Mouse (Mus musculus) small intestine, adult 2 months (tissue): Measurements from ENCODE around the gene Ier2. TPM values are rescaled to one million over a fixed set of nuclear protein-coding genes. Genes with fewer than 3 reads are reported as not detected.

ENCODE experiments used
- H3K27ac ChIP-seq: fragments of 200-500 bp; 2 replicates; pipeline ENCODE4 v1.5.1; 2012; ENCODE audit warnings: low read depth, low read length, control low read depth, inconsistent platforms; ENCODE audit not compliant: insufficient read depth
- H3K27me3 ChIP-seq: fragments of 200-500 bp; 2 replicates; pipeline ENCODE4 v1.6.1; 2012; ENCODE audit warnings: mild to moderate bottlenecking, moderate library complexity, low read length, inconsistent platforms; ENCODE audit not compliant: control insufficient read depth, insufficient read depth
- H3K36me3 ChIP-seq: fragments of 200-500 bp; 2 replicates; pipeline ENCODE4 v1.6.1; 2012; ENCODE audit warnings: mild to moderate bottlenecking, low read length, control low read depth, inconsistent platforms; ENCODE audit not compliant: control insufficient read depth, insufficient read depth
- H3K4me1 ChIP-seq: fragments of 200-500 bp; 2 replicates; pipeline ENCODE4 v1.6.1; 2012; ENCODE audit warnings: low read length, inconsistent platforms, mixed read lengths; ENCODE audit not compliant: control insufficient read depth, insufficient read depth, insufficient read length
- H3K4me3 ChIP-seq: fragments of 200-500 bp; 2 replicates; pipeline ENCODE4 v1.5.1; 2012; ENCODE audit warnings: low read depth, mild to moderate bottlenecking, control low read depth, inconsistent platforms, low read length, moderate library complexity
- CTCF ChIP-seq: fragments of 200-500 bp; IDR thresholded peaks from 2 replicates; pipeline ENCODE4 v1.5.1; 2012; ENCODE audit warnings: low read depth, mild to moderate bottlenecking, control low read depth, inconsistent platforms, low read length, moderate library complexity, mixed read lengths; ENCODE audit not compliant: insufficient replicate concordance, insufficient read length; ENCODE audit errors: extremely low read depth
- POLR2A ChIP-seq: fragments of 200-500 bp; IDR thresholded peaks from 2 replicates; pipeline ENCODE4 v1.6.1; 2012; ENCODE audit warnings: low read depth, mild to moderate bottlenecking, control low read depth, inconsistent platforms, low read length, moderate library complexity
- WGBS: fragments of 180-500 bp; shearing (Covaris S2); methylation state at CpG from one replicate; pipeline ENCODE4 v1.1.7; 2018; 5-methylcytosine and 5-hydroxymethylcytosine counted together
- polyA plus RNA-seq: library from polyadenylated mRNA; depleted of rRNA; stranded (reverse); fragments of >200 nt; gene quantifications from 2 replicates; pipeline ENCODE4 v1.2.3, GENCODE M21; 2012

Ier2 gene
- polyA plus RNA-seq, 1 experiment: 72.7 TPM

DNA sequence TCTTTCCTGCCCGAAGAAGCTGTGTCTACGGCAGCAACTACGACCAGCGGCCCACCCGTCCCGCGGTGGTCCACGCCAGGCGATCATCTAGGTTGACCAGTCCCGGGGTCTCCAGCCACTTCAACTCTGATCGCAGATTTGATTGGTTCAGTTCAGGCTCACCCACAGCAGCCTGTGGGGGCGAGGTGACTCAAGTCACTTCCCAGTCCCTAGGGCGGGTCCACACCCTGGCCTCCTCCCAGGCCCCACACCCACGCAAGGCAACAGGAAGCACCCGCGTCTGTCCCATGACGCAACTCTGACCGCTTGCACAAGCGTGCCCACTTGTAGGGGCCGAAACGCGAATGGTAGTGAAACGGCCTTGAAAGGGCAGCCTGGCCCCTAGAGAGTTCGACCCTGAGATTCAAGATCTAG, 1.2 kb downstream of the Ier2 start:
- Histone ChIP-seq H3K27ac (peak overlapping the region; percentile 98), H3K36me3 (no peaks in the 10 kb centered on the region), H3K4me3 (peak overlapping the region; percentile 91), H3K27me3 (no peaks in the 10 kb centered on the region), H3K4me1 (peaks cover 12% of the 10 kb centered on the region; the same call in 1 of the 2 replicates)
- TF ChIP-seq POLR2A (peak; percentile 68), CTCF (no peak)
- under 1% methylated on average over 24 of the region's 24 CpGs for WGBS

DNA sequence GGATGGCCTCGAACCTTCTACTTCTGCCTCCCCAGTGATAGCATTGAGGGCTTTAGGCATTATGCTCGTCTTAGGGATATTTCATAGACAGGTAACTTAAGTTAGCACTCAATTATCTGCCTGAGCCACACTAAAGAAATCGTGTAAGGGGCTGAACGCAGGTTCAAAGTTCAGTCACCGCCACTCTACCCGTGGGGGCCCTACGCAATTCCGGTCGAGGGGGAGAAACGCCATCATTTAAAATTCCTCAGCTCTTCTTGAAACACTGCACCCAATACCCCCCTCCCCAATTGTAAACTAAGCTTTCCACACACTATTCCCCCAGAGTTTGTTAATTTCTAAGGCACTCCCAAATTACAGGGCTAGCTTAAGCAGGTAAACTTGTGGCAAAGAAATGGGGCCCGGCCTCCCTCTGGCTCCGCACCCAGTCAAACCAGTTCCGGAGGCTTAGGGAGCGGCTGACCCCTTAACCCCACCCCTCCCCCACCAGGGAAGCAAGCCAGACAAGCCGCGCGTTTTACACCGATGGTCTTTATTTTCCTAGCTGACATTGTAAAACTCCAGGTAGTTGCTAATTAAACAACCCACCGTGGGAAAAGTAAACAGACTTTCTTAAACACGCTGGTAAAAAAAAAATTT, 1.7 kb downstream of the Ier2 start:
- TF ChIP-seq CTCF (no peak), POLR2A (no peak; the same call in 1 of the 2 replicates)
- no peaks in the 10 kb centered on the region for H3K27me3 ChIP-seq
- 2% methylated on average over 20 of the region's 20 CpGs for WGBS
- H3K27ac ChIP-seq: peak overlapping the region; percentile 98
- H3K4me1 ChIP-seq: peaks cover 17% of the 10 kb centered on the region
- peak overlapping the region; percentile 91 for H3K4me3 ChIP-seq
- H3K36me3 ChIP-seq: no peaks in the 10 kb centered on the region

DNA sequence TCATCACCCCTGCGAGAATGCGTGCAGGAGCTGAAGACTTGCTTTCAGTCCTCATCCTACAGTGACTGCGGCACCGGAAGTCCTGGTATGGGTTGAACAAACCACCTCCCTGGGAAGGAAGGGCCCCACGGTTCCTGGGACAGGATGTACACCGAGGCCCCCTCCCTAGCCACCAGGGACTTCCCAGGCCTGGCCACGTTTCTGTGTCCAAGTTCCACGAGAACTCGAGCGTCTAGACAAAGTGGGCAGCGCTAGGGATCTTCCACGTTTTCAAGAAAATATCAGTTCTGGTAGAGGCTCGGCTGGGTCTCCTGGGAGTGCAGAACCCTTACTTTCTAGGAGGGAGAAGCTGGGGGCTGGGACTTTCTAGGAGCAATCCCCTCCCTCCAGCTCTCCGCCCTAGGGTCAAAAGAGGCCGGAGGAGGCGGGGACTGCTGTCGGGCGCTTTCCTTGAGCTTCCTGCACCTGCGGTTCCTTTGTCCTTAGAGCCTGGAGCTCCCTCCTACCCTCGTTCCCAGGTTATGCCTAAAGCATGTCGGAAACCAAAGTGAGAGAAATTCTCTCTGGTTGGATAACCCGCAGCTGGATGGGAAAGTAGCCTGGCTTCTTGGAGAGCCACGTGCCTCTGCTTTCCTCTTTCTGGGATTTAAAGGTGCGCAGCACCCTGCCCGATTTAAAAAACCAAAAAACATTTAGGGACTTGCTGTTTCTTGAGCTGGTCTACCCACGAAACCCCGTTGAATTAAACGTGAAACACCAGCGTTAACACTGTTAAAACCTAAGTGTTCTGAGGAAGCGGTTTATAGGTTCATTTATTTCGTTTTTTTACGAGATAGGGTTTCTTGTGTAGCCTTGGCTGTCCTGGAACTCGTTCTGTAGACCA, 2.5 kb downstream of the Ier2 start:
- Histone ChIP-seq H3K36me3 (no peaks in the 10 kb centered on the region), H3K4me1 (peaks cover 15% of the 10 kb centered on the region), H3K4me3 (peak overlapping the region; percentile 91), H3K27ac (peak overlapping the region; percentile 98), H3K27me3 (no peaks in the 10 kb centered on the region)
- WGBS: 3% methylated on average over 33 of the region's 33 CpGs
- TF ChIP-seq POLR2A (peak; percentile 48), CTCF (no peak)

DNA sequence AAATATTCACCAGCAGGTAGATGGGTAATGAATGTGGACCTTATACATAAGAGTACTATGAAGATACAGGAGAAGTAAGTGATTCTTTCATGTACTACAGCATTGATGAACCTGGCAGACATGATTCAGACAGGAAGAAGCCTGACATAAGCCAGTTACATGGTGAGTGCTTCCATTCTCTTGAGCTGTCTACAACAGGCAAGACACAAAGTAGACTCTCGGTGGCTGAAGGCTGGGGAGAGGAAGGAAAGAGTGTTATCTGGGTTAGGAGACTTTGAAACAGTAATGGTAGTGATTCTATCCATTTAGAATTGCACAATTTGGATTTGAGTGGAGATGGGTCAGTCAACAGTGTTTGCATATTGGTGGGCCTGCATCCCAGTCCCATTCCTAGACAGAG, 3.7 kb downstream of the Ier2 start:
- Histone ChIP-seq H3K27ac (no peak overlapping the region), H3K4me3 (no peak overlapping the region), H3K36me3 (no peaks in the 10 kb centered on the region), H3K4me1 (peaks cover 14% of the 10 kb centered on the region), H3K27me3 (no peaks in the 10 kb centered on the region)
- WGBS: 37% methylated on average over 1 of the region's 1 CpGs
- TF ChIP-seq CTCF: no peak
- TF ChIP-seq POLR2A: no peak

DNA sequence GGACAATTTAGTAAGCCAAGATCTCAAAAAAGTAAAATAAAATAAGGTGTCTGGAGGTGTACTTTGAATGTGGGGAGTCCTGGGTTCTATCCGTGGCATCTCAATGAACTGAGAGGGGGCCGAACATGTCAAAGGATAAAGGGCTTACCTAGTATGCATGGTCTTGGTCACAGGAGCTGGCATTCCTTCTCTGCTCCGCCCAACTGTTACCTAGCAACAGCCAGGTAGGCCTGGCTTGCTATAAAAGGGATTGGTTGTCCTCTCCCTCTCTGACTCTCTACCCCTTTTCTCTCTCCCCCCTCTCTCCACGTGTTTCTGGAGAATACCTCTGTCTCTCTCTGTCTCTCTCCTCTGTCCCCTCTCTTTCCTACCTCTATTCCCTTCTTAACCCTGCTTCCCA, 5.0 kb downstream of the Ier2 start:
- no peaks in the 10 kb centered on the region for H3K27me3 ChIP-seq
- no peak for TF ChIP-seq CTCF
- no peak for TF ChIP-seq POLR2A
- WGBS: 27% methylated on average over 4 of the region's 4 CpGs
- peak overlapping the region; percentile 93 for H3K27ac ChIP-seq
- H3K4me3 ChIP-seq: no peak overlapping the region
- peaks cover 14% of the 10 kb centered on the region for H3K4me1 ChIP-seq
- H3K36me3 ChIP-seq: no peaks in the 10 kb centered on the region

DNA sequence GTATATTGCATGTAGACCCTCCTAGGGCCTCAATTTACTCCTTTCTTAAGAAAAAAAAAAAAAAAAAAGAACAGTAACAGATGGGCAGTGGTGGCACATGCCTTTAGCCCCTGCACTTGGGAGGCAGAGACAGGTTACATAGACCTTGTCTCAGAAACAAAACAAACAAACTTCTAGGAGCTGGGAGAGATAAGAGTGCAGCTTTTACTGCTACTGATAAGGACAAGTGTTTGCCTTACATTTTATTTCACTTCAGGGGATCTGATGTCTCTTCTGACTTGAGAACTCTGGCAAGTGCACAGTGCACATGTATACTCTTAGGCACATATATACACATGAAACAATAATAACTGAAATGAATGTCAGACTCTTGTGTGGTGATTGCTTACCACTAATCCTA, 5.4 kb downstream of the Ier2 start:
- Histone ChIP-seq H3K27ac (peak overlapping the region; percentile 93), H3K36me3 (no peaks in the 10 kb centered on the region), H3K4me3 (no peak overlapping the region), H3K27me3 (no peaks in the 10 kb centered on the region), H3K4me1 (peaks cover 14% of the 10 kb centered on the region)
- TF ChIP-seq POLR2A: no peak
- TF ChIP-seq CTCF: no peak

DNA sequence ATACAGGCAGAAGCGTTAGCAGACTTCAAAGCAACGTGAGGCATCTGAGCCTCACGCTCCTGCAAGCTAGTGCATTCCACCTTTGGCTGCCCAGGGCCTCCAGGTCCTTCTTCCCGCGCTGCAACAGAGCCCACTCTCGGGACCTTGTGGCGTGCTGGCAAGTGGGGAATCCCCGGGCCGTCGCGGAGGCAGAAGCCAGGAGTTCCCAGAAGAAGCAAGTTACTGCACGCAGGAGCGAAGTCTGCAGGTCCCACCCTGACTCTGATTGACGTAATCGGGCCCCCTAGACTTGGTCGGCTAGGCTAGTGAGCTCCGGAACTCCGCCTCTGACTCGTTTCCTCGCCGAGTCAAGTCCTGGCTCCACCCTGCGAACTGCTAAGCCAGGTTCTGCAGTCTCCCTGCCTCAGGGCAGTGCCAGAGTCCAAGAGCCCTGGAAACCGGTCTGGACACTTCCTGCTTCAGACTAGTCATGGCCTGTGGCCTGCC, 6.0 kb downstream of the Ier2 start:
- Histone ChIP-seq H3K4me3 (peak overlapping the region; percentile 63), H3K36me3 (no peaks in the 10 kb centered on the region), H3K27ac (peak overlapping the region; percentile 93), H3K4me1 (peaks cover 14% of the 10 kb centered on the region), H3K27me3 (no peaks in the 10 kb centered on the region)
- TF ChIP-seq POLR2A: peak; percentile 49; the same call in 1 of the 2 replicates
- TF ChIP-seq CTCF: no peak
- WGBS: under 1% methylated on average over 23 of the region's 23 CpGs
